Mouse (Mus musculus): ENCODE data around the gene Catip. TPM values are rescaled to one million over a fixed set of nuclear protein-coding genes. Genes with fewer than 3 reads are reported as not detected.

Gene Catip
- total and polyA plus RNA-seq, 3 experiments, result 0.29 to 2.3 (median 0.34) TPM

DNA sequence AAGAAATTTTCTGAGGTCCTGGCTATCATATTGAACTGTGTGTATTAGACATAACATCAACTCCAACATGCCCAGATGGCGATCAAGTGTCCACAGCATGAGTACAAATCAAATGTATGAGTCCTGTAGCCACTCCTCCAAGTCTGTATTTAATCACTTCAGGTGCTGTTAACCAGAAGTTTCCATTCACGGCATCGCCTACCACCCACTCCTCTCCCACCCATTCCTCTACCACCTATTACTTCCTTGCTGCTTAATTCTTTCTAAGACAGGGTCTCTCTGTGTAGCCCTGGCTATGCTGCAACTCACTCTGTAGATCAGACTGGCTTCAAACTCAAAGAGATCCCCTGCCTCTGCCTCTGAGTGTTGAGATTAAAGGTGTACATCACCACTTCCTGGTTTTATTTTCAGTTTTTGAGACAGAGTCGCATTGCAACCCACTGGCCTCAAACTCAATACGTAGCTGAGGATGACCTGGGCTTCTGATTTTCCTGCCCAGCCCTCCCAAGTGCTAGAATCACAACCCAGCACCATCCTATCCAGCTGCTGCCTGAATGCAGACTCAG, 1.9 kb upstream of the Catip start:
- intact Hi-C loops (cut with DNase I), result loop anchor here (2.0 to 5.0 kb wide), 4 partner anchors 31 to 155 kb away; partner anchors contain the start of gene Ctdsp1
- H3K27me3 ChIP-seq (ENCODE audit: control insufficient read depth, insufficient read depth, low read length), result no peaks in the 10 kb centered on the region
- WGBS, result 73% methylated on average over 5 of the region's 5 CpGs

DNA sequence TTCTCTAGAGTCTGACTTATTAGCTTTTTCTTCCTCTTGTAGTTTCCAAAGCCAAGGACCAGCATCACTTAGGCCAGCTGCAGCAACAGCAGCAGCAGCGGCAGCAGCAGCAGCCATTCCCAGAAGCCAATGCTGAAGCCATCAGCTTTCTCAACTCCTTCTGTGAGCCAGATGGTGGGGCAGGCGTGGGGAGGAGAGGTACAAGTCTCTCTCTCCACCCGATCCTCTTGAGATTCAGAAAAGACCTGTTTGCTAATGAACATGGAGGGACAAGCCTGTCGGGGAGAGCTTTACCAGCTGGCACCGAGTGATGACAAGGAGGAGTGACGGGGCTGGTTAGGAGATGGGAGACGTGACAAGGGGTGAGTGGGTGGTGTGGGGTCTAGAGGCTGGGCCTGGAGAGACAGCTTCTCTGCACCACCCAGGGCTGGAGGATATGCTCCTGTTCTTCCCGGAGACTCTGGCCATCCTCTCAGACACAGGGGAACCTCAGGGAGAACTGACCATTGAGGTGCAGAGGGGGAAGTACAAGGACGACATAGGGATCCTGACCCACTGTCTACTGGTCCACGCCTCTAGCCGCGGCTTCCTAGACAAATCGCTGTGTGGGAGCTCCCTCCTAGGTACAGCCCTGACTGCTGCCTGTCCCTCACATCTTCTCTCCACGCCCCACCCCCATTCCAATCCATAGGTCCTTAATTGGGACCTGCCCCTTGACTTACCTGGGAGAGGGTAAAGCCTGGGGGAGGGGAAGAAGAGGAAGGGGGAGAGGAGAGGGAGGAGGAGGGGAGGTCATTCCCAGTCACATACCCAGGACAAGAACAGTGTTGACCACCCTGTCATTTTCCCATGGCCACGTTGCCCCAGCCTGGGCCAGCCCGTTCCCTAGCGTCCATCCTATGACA, 669 bp downstream of the Catip start:
- no peaks in the 10 kb centered on the region for H3K27me3 ChIP-seq (ENCODE audit: control insufficient read depth, insufficient read depth, low read length)
- TF ChIP-seq CTCF (IDR thresholded peaks at IDR 0.05) (no peak), POLR2A (IDR thresholded peaks at IDR 0.05; ENCODE audit: insufficient read depth, low read depth, low read length) (no peak), EP300 (IDR thresholded peaks at IDR 0.05; ENCODE audit: insufficient read depth, low read depth, low read length) (no peak)
- no peak overlapping the region for H3K9ac ChIP-seq (ENCODE audit: low read depth, low read length)
- H3K36me3 ChIP-seq (ENCODE audit: control insufficient read depth, insufficient read depth, low read length), result no peaks in the 10 kb centered on the region
- peak overlapping the region; percentile 67 for H3K27ac ChIP-seq
- intact Hi-C loops (cut with DNase I), result loop anchor here (1.0 to 5.0 kb wide), 4 partner anchors 49 to 135 kb away; no protein-coding TSS in a partner anchor
- peaks cover 19% of the 10 kb centered on the region for H3K4me1 ChIP-seq (ENCODE audit: control insufficient read depth, insufficient read depth, low read length)
- H3K79me2 ChIP-seq (replicated peaks; ENCODE audit: control insufficient read depth, insufficient read depth, low read length), result no peaks in the 10 kb centered on the region
- H3K4me3 ChIP-seq, result no peak overlapping the region
- no peak for DNase-seq
- WGBS, result 62% methylated on average over 17 of the region's 17 CpGs

More for the DNA sequence above, 1.9 kb upstream of the Catip start:
- Histone ChIP-seq H3K79me2 (replicated peaks; ENCODE audit: control insufficient read depth, insufficient read depth, low read length) (no peaks in the 10 kb centered on the region), H3K36me3 (ENCODE audit: control insufficient read depth, insufficient read depth, low read length) (no peaks in the 10 kb centered on the region), H3K4me1 (ENCODE audit: control insufficient read depth, insufficient read depth, low read length) (peaks cover 19% of the 10 kb centered on the region), H3K9ac (ENCODE audit: low read depth, low read length) (no peak overlapping the region), H3K4me3 (no peak overlapping the region), H3K27ac (no peak overlapping the region)
- DNase-seq, result no peak
- TF ChIP-seq EP300 (IDR thresholded peaks at IDR 0.05; ENCODE audit: insufficient read depth, low read depth, low read length) (no peak), CTCF (IDR thresholded peaks at IDR 0.05) (no peak), POLR2A (IDR thresholded peaks at IDR 0.05; ENCODE audit: insufficient read depth, low read depth, low read length) (no peak)

DNA sequence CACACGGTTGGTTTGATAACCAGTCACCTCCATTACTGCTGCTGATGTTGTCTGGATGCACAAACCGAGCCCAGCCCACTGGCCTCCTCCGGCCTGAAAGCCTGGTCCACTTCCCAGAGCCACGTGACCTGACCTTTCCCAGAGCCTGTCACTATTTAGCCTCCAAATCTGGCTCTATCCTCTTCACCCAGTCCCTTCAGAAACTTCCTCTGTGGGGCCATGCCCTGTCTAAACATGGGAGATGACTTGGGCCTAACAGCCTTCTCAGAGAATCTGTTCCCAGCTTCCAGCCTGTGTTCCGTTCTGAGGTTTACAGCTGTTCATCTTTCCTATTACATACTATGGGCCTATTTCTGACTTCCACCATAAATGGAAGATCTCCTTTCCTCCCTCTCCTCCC, 1.5 kb downstream of the Catip start:
- TF ChIP-seq POLR2A (IDR thresholded peaks at IDR 0.05; ENCODE audit: insufficient read depth, low read depth, low read length) (no peak), EP300 (IDR thresholded peaks at IDR 0.05; ENCODE audit: insufficient read depth, low read depth, low read length) (no peak), CTCF (IDR thresholded peaks at IDR 0.05) (no peak)
- WGBS, result 38% methylated on average over 5 of the region's 5 CpGs
- H3K27ac ChIP-seq, result peak overlapping the region; percentile 67
- peak in 1 of 2 experiments; percentile 43 for DNase-seq
- no peaks in the 10 kb centered on the region for H3K36me3 ChIP-seq (ENCODE audit: control insufficient read depth, insufficient read depth, low read length)
- intact Hi-C loops (cut with DNase I), result loop anchor here (5.0 kb wide), 2 partner anchors 89 to 136 kb away; no protein-coding TSS in a partner anchor
- peaks cover 23% of the 10 kb centered on the region for H3K4me1 ChIP-seq (ENCODE audit: control insufficient read depth, insufficient read depth, low read length)
- no peak overlapping the region for H3K9ac ChIP-seq (ENCODE audit: low read depth, low read length)
- H3K27me3 ChIP-seq (ENCODE audit: control insufficient read depth, insufficient read depth, low read length), result no peaks in the 10 kb centered on the region
- no peak overlapping the region for H3K4me3 ChIP-seq
- no peaks in the 10 kb centered on the region for H3K79me2 ChIP-seq (replicated peaks; ENCODE audit: control insufficient read depth, insufficient read depth, low read length)

DNA sequence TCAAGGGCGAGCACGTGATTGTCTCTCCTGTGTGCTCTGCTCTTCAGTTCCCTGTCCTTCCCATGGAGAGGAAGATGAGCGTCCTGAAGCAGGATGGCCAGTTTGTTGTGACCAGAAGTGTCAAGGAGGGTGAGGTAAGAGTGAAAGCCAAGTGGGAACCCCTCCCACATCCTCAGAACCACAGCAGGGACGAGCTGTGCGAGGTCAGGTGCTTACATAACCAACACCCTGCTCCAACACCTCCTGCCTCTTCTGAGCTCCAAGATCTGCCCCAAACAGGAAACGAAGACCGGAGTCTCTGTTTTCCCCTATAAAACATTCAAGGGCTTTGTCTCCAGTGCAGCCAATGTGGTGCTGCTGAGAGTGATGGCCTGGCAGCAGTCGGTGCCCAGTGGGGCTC, 2.4 kb downstream of the Catip start:
- Histone ChIP-seq H3K79me2 (replicated peaks; ENCODE audit: control insufficient read depth, insufficient read depth, low read length) (no peaks in the 10 kb centered on the region), H3K4me1 (ENCODE audit: control insufficient read depth, insufficient read depth, low read length) (peaks cover 26% of the 10 kb centered on the region), H3K9ac (ENCODE audit: low read depth, low read length) (0 out of 2 replicates have a peak overlapping the region, but pooled peaks have one; percentile 15), H3K27ac (peak overlapping the region; percentile 67), H3K27me3 (ENCODE audit: control insufficient read depth, insufficient read depth, low read length) (no peaks in the 10 kb centered on the region), H3K4me3 (no peak overlapping the region), H3K36me3 (ENCODE audit: control insufficient read depth, insufficient read depth, low read length) (no peaks in the 10 kb centered on the region)
- intact Hi-C loops (cut with DNase I), result loop anchor here (5.0 kb wide), 2 partner anchors 88 to 137 kb away; no protein-coding TSS in a partner anchor
- DNase-seq, result no peak
- no peak for TF ChIP-seq POLR2A (IDR thresholded peaks at IDR 0.05; ENCODE audit: insufficient read depth, low read depth, low read length)
- TF ChIP-seq EP300 (IDR thresholded peaks at IDR 0.05; ENCODE audit: insufficient read depth, low read depth, low read length), result no peak; the same call in 1 of the 2 replicates
- TF ChIP-seq CTCF (IDR thresholded peaks at IDR 0.05), result no peak
- 46% methylated on average over 8 of the region's 8 CpGs for WGBS

DNA sequence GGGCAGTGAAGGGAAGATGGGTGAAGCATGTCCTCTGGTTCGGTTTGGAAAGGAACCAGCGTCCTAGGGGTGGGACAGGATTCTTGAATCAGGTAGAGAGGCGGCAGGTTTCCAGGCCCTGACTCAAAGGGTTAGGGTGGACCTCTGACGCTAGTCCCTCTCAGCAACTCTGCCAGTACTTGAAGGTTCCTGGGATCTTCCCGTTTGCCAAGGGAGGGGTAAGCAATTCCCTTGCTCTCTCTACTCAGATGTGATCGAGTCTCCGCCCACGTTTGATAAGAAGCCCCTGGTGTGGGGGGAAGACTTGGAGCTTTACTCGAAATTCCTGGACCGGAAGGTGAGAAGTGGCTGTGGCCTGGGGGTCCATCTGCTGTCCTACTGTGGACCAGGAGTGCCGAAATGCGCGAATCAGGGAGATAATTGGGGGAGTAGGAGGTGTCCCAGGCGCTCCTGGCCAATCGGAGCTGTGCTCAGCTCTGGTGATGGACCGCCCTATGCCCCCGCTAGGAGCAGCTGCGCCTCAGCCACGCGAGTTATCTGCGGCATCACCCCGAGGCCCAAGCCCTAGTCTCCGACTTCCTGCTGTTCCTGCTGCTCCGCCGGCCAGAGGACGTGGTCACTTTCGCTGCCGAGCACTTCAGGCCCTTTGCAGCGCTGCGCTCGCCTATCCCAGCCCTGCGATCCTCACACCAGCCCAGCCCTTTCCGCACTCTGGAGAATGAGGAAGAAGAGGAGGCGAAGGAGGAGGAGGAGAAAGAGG, 6.2 kb downstream of the Catip start:
- DNase-seq, result peak; percentile 79 to 85
- Histone ChIP-seq H3K79me2 (replicated peaks; ENCODE audit: control insufficient read depth, insufficient read depth, low read length) (no peaks in the 10 kb centered on the region), H3K27me3 (ENCODE audit: control insufficient read depth, insufficient read depth, low read length) (no peaks in the 10 kb centered on the region), H3K27ac (peak overlapping the region; percentile 53), H3K9ac (ENCODE audit: low read depth, low read length) (peak overlapping the region; percentile 59), H3K36me3 (ENCODE audit: control insufficient read depth, insufficient read depth, low read length) (no peaks in the 10 kb centered on the region), H3K4me1 (ENCODE audit: control insufficient read depth, insufficient read depth, low read length) (peaks cover 20% of the 10 kb centered on the region), H3K4me3 (peak overlapping the region; percentile 18)
- TF ChIP-seq EP300 (IDR thresholded peaks at IDR 0.05; ENCODE audit: insufficient read depth, low read depth, low read length), result 0 out of 2 replicates have a peak, but pooled peaks have one; percentile 6
- TF ChIP-seq CTCF (IDR thresholded peaks at IDR 0.05), result peak; percentile 43
- TF ChIP-seq POLR2A (IDR thresholded peaks at IDR 0.05; ENCODE audit: insufficient read depth, low read depth, low read length), result peak; percentile 70
- intact Hi-C loops (cut with DNase I), result no loop called here
- 8% methylated on average over 34 of the region's 34 CpGs for WGBS

Measured in heart, adult 2 months (tissue).